Comparison of ENCODE assay signal across 20 mouse cellular contexts in the genomic region with DNA sequence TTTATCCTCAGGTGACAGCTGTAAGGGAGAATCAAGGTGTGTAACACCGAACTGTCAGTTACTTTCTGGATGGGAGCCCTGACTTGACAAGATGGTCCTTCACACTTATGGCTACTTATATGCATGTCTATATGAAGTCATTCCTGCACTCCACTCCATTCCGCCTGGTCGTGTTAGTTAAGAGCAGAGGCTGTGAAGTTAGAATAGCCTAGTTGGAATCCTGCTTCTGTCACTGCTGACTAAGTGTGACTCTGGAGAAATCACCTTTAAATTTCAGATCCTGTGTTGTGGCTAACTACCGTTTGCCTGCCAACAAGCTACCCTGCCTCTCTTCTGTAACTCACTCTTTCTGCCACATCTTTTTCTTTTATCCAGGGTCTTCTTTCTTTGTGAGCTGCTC.
DNase-seq lines count a peak whose midpoint lies in the region; ATAC-seq and TF ChIP-seq lines count a peak whose summit lies in the region.
"Had no signal": no experiment of that assay in that cellular context is flagged by ENCODE, and none has a peak within 500 bp of the region (broad histone marks: within the 10 kb centered on the region; RNA-seq: fewer than 3 reads in every experiment).

No protein-coding gene starts in this region.

- no peak for TF ChIP-seq CTCF in layer of hippocampus, adult 2 months (conservative IDR thresholded peaks at IDR 0.05)

- 0 out of 2 replicates have a peak overlapping the region, but pooled peaks have one; percentile 2 for H3K27ac ChIP-seq in layer of hippocampus, adult 2 months

- peak; percentile 54; the same call in 1 of the 2 replicates for ATAC-seq in frontal cortex, adult (ENCODE audit: low TSS enrichment)
- ATAC-seq: activated CD4-positive, CD25-positive, alpha-beta regulatory T cell, adult 4 months; CD4-positive, CD25-positive, alpha-beta regulatory T cell, adult 4 months; Patski had no signal

- H3K4me3 ChIP-seq in layer of hippocampus, adult 2 months: no peak overlapping the region

- DNase-seq in frontal cortex, postnatal 25 days (ENCODE audit: low spot score in 2 of 2): no peak
- no peak for DNase-seq in layer of hippocampus, adult 2 months (ENCODE audit: low spot score in 2 of 2)
- DNase-seq in layer of hippocampus, adult 11-12 months (ENCODE audit: low spot score): no peak
- peak; percentile 55 for DNase-seq in brain, adult 2 months (ENCODE audit: low read depth, low spot score)
- DNase-seq in cerebellum, adult 8-10 months: no peak
- DNase-seq: adrenal gland, adult 2 months; adrenal gland, adult 8-10 months; adrenal gland, postnatal 10 days; adrenal gland, postnatal 14 days; adrenal gland, postnatal 25 days; adrenal gland, postnatal 36 days; B cell, adult 2 months; cerebellum, adult 11 months; cerebellum, adult 11-12 months; cerebellum, adult 18-20 months; cerebellum, adult 2 months had no signal
